Mouse (Mus musculus) bone marrow macrophage, adult 2 months (primary cell): ENCODE measurements at regions not wholly inside any gene's neighbourhood (a gene's known extent, or its start where the extent isn't known, plus 50 kb on each side); places are given as distances from the start of the nearest gene placed in this dataset.

ENCODE experiments used
- CTCF ChIP-seq: IDR thresholded peaks from 2 replicates; pipeline ENCODE4 v1.5.1; 2012; ENCODE audit warnings: low read depth, mild to moderate bottlenecking, low read length, moderate library complexity
- POLR2A ChIP-seq: IDR thresholded peaks from 2 replicates; pipeline ENCODE4 v1.6.1; 2012; ENCODE audit warnings: mild to moderate bottlenecking, low read depth, low read length, borderline replicate concordance

DNA sequence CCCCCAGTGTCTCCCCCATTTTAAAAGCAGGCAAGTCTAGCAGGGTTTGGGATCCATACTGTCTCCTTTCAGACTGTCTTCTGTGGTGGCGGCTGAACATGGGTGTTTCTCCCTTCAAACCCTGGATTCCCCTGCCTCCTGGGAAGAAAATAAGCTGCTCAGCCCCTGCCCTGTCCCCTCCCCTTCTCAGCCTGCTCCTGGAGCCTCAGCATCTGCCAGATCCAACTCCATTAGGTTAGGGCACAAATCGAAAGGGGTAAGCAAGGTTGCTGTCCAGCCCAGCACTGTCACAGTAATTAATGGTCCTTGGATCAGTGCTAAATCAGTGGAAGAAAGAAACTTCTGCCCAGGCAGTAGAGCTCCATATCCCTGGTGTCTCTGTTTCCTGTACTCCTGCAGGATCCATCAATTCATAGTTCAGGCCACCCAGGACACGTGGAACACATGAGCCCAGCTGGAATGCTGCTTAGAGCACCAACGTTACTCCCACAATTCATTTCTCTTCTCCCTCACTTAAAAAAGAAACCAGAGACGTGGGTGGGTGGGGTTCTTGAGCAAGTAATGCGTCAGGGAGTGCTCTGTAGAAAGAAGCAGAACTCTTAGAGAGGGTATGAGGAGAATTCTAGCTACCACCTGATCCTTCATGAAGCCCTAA, 93.0 kb upstream of the Adpgk start:
- TF ChIP-seq CTCF, result no peak
- no peak for TF ChIP-seq POLR2A
